Mouse (Mus musculus) forebrain, embryonic 11.5 days (tissue): Measurements from ENCODE around the gene Frmd4a. TPM values are rescaled to one million over a fixed set of nuclear protein-coding genes. Genes with fewer than 3 reads are reported as not detected.
"Not testable (repeated sequence)": the region's sequence is repeated elsewhere in the genome, so short reads cannot be mapped to it uniquely, and the experiment has no call there.

Experiments
- ATAC-seq: fragments of 200-750 bp; cut with Nextera tagmentation; replicated peaks from 2 replicates; pipeline ENCODE4 v1.8.0; 2017; ENCODE audit warnings: moderate TSS enrichment; ENCODE audit not compliant: low FRiP score
- DNase-seq: peaks from one replicate; pipeline ENCODE4 v3.0.0-alpha.2; 2017; ENCODE audit warnings: low spot score
- H3K27ac ChIP-seq: fragments of 300-500 bp; sonication (generic); 2 replicates; pipeline ENCODE4 v1.5.1; 2014; ENCODE audit warnings: low read depth, low read length
- H3K27me3 ChIP-seq: fragments of 300-500 bp; sonication (generic); 2 replicates; pipeline ENCODE4 v1.6.1; 2014; ENCODE audit warnings: mild to moderate bottlenecking, low read length, mixed read lengths; ENCODE audit not compliant: control insufficient read depth, insufficient read depth
- H3K36me3 ChIP-seq: fragments of 300-500 bp; sonication (generic); 2 replicates; pipeline ENCODE4 v1.6.1; 2014; ENCODE audit warnings: mild to moderate bottlenecking, low read length, moderate library complexity, mixed read lengths; ENCODE audit not compliant: control insufficient read depth, insufficient read depth
- H3K4me1 ChIP-seq: fragments of 300-500 bp; sonication (generic); replicated peaks from 2 replicates; pipeline ENCODE4 v1.6.1; 2014; ENCODE audit warnings: low read length, mixed read lengths; ENCODE audit not compliant: control insufficient read depth, insufficient read depth
- H3K4me2 ChIP-seq: fragments of 300-500 bp; sonication (generic); 2 replicates; pipeline ENCODE4 v1.6.1; 2014; ENCODE audit warnings: low read depth, mild to moderate bottlenecking, low read length, moderate library complexity, mixed read lengths; ENCODE audit not compliant: severe bottlenecking
- H3K4me3 ChIP-seq: fragments of 300-500 bp; sonication (generic); 2 replicates; pipeline ENCODE4 v1.5.1; 2014; ENCODE audit warnings: low read depth, low read length
- H3K9ac ChIP-seq: fragments of 300-500 bp; sonication (generic); 2 replicates; pipeline ENCODE4 v1.6.1; 2014; ENCODE audit warnings: low read length
- H3K9me3 ChIP-seq: fragments of 300-500 bp; sonication (generic); 2 replicates; pipeline ENCODE4 v1.6.1; 2016; ENCODE audit warnings: low read length, mixed read lengths; ENCODE audit not compliant: control insufficient read depth
- WGBS: fragments of 180-500 bp; shearing (Covaris S2); extraction: QIAGEN DNeasy Blood & Tissue Kit; methylation state at CpG from one replicate; pipeline ENCODE4 v1.1.7; 2014; 5-methylcytosine and 5-hydroxymethylcytosine counted together
- polyA plus RNA-seq: library from polyadenylated mRNA; unstranded; fragments of >200 nt; fragmentation: Nextera tagmentation; extraction: Ambion mirVana; gene quantifications from 2 replicates; pipeline ENCODE4 v1.2.1, GENCODE M21; 2014

Gene Frmd4a
- polyA plus RNA-seq, 1 experiment from 2014 or later: 50.3 TPM

- Histone ChIP-seq H3K4me3 (no peak overlapping the region), H3K9me3 (no peaks in the 10 kb centered on the region), H3K9ac (no peak overlapping the region), H3K4me2 (no peak overlapping the region), H3K27ac (no peak overlapping the region), H3K4me1 (no peaks in the 10 kb centered on the region), H3K36me3 (no peaks in the 10 kb centered on the region), H3K27me3 (no peaks in the 10 kb centered on the region)
- WGBS: 76% methylated on average over 9 of the region's 9 CpGs
- no peak for ATAC-seq
- no peak for DNase-seq
Measured at GRCm38 (mm10) chr2:4326241-4327010, 308.9 kb downstream of the Frmd4a start.

DNA sequence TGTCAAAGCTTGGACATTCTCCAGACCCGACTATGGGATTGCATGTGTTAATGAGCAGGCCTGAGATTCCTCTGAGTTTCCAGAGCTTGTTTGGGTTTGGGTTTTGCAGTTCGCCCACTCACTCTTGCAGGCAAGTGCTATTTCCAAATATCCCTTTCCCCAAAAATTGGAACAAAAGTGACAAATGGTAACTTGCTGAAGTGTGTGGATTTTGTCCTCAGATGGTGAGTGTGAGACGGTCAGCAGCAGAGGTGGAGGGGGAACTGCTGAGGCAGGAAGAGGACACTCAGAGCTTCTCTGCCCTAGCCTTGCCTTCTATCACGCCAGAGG is 309.5 kb downstream of the Frmd4a start:
- Histone ChIP-seq H3K27ac (no peak overlapping the region), H3K36me3 (no peaks in the 10 kb centered on the region), H3K9me3 (no peaks in the 10 kb centered on the region), H3K9ac (no peak overlapping the region), H3K4me3 (no peak overlapping the region), H3K27me3 (no peaks in the 10 kb centered on the region), H3K4me2 (no peak overlapping the region), H3K4me1 (no peaks in the 10 kb centered on the region)
- ATAC-seq: no peak
- DNase-seq: no peak
- 86% methylated on average over 4 of the region's 4 CpGs for WGBS

GRCm38 (mm10) chr2:4332441-4332840 is 314.9 kb downstream of the Frmd4a start:
- H3K36me3 ChIP-seq: no peaks in the 10 kb centered on the region
- H3K27me3 ChIP-seq: no peaks in the 10 kb centered on the region
- H3K4me3 ChIP-seq: no peak overlapping the region
- no peak overlapping the region for H3K4me2 ChIP-seq
- no peaks in the 10 kb centered on the region for H3K9me3 ChIP-seq
- ATAC-seq: no peak
- H3K27ac ChIP-seq: no peak overlapping the region
- DNase-seq: no peak
- WGBS: 70% methylated on average over 8 of the region's 8 CpGs
- H3K4me1 ChIP-seq: no peaks in the 10 kb centered on the region
- no peak overlapping the region for H3K9ac ChIP-seq

DNA sequence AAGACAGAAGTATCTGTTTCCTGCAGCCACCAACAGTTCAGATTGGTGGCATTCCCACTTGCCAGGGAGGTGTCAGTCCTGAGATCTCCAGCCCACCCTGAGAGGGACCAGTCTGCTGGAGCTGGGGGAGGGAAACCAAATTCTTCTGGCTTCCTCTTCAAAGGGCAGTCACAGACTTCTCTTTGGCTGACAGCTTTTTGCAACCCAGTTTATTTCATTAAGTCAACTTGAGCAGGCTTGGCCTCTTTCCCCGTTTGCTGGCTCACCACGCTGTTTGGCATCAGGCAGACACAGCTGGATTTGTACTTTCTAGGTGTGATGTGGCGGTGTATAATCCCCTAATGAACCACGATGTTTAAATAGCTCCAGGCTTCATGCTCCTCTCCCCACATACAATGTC is 316.7 kb downstream of the Frmd4a start:
- no peak overlapping the region for H3K4me2 ChIP-seq
- no peaks in the 10 kb centered on the region for H3K9me3 ChIP-seq
- H3K36me3 ChIP-seq: no peaks in the 10 kb centered on the region
- no peak for ATAC-seq
- H3K9ac ChIP-seq: no peak overlapping the region
- DNase-seq: no peak
- no peaks in the 10 kb centered on the region for H3K27me3 ChIP-seq
- 48% methylated on average over 4 of the region's 4 CpGs for WGBS
- no peak overlapping the region for H3K4me3 ChIP-seq
- no peaks in the 10 kb centered on the region for H3K4me1 ChIP-seq
- no peak overlapping the region for H3K27ac ChIP-seq

DNA sequence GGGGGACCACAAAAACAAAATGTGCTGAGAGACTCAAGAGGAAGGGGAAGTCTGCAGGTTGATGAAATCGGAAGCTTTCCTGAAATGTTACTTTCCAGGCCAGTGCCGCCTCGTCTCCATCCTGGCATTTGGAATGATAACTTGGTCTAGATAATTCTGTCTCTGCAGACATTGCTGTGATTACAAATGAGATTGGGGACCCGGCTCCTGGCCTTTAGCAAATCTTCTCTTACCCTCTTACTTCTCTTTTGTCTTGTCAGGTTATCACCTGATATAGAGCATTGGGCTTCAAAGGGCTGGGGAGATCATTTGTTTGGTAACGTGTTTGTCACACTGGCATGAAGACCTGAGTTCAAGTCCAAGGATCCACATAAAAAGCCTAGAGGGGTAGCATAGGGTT is 317.4 kb downstream of the Frmd4a start:
- WGBS: 90% methylated on average over 5 of the region's 5 CpGs
- H3K9me3 ChIP-seq: no peaks in the 10 kb centered on the region

GRCm38 (mm10) chr2:4335881-4336280 is 318.4 kb downstream of the Frmd4a start:
- DNase-seq (no peak), ATAC-seq (no peak)
- H3K4me1 ChIP-seq: no peaks in the 10 kb centered on the region; the same call in 1 of the 2 replicates
- no peak overlapping the region for H3K9ac ChIP-seq
- no peaks in the 10 kb centered on the region for H3K36me3 ChIP-seq
- H3K27me3 ChIP-seq: no peaks in the 10 kb centered on the region
- H3K9me3 ChIP-seq: no peaks in the 10 kb centered on the region
- no peak overlapping the region for H3K27ac ChIP-seq
- H3K4me3 ChIP-seq: no peak overlapping the region
- no peak overlapping the region for H3K4me2 ChIP-seq
- 75% methylated on average over 4 of the region's 4 CpGs for WGBS

More for the DNA sequence above, 317.4 kb downstream of the Frmd4a start:
- H3K4me2 ChIP-seq: no peak overlapping the region
- H3K9ac ChIP-seq: no peak overlapping the region
- H3K27me3 ChIP-seq: no peaks in the 10 kb centered on the region
- ATAC-seq (no peak), DNase-seq (no peak)
- H3K36me3 ChIP-seq: no peaks in the 10 kb centered on the region
- H3K4me3 ChIP-seq: no peak overlapping the region
- H3K4me1 ChIP-seq: no peaks in the 10 kb centered on the region; the same call in 1 of the 2 replicates
- H3K27ac ChIP-seq: no peak overlapping the region

DNA sequence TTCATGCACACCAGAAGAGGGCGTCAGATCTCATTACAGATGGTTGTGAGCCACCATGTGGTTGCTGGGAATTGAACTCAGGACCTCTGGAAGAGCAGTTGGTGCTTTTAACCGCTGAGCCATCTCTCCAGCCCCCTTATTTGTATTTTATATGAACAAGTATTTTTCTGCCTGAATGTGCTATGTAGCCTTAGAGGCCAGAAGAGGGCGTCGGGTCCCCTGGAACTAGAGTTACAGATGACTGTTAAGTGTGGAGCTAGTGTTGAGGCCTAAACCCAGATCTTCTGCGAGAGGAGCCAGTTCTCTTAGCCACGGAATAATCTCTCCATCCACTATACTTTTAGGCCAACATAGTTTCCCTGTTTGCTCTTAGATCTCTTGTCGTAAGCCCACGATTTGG is 320.8 kb downstream of the Frmd4a start:
- H3K4me2 ChIP-seq, H3K4me1 ChIP-seq, H3K27ac ChIP-seq, H3K4me3 ChIP-seq, ATAC-seq, H3K27me3 ChIP-seq, H3K9me3 ChIP-seq, H3K9ac ChIP-seq, H3K36me3 ChIP-seq, DNase-seq: not testable (repeated sequence)
- 59% methylated on average over 8 of the region's 8 CpGs for WGBS

DNA sequence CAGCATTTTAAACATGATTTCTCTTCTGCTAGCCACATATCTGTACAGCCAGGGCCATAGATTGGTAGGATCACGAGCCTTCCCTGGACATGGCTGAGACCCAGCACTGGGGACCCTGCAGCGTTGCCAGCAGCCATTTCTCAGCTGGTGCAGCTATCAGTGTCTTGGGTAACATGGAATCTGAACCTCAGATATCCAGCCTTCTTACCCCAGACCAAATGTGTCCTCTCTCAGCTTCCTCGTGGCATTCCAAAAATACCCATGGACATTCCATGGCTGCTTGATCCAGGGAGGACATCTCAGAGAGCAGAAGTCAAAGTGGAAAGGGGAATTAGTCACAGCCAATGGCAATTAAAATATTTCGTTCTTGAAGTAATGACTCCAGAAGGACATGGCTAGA is 321.6 kb downstream of the Frmd4a start:
- no peaks in the 10 kb centered on the region for H3K36me3 ChIP-seq
- 80% methylated on average over 4 of the region's 4 CpGs for WGBS
- DNase-seq: no peak
- no peak overlapping the region for H3K4me3 ChIP-seq
- no peak overlapping the region for H3K27ac ChIP-seq
- ATAC-seq: no peak
- no peaks in the 10 kb centered on the region for H3K27me3 ChIP-seq
- no peaks in the 10 kb centered on the region; the same call in 1 of the 2 replicates for H3K4me1 ChIP-seq
- H3K9ac ChIP-seq: no peak overlapping the region
- no peaks in the 10 kb centered on the region for H3K9me3 ChIP-seq
- H3K4me2 ChIP-seq: no peak overlapping the region

- Histone ChIP-seq H3K9me3 (no peaks in the 10 kb centered on the region), H3K27me3 (no peaks in the 10 kb centered on the region), H3K4me2 (no peak overlapping the region), H3K4me3 (no peak overlapping the region), H3K36me3 (no peaks in the 10 kb centered on the region), H3K9ac (no peak overlapping the region), H3K4me1 (no peaks in the 10 kb centered on the region; the same call in 1 of the 2 replicates), H3K27ac (no peak overlapping the region)
- no peak for ATAC-seq
- 64% methylated on average over 3 of the region's 3 CpGs for WGBS
- no peak for DNase-seq
Measured at GRCm38 (mm10) chr2:4339530-4340218, 322.2 kb downstream of the Frmd4a start.
